Mouse (Mus musculus) cortical plate, adult 2 months (tissue): Measurements from ENCODE around the gene Zfp811.

ENCODE experiments used
- CTCF ChIP-seq: fragments of 200-500 bp; IDR thresholded peaks from 2 replicates; pipeline ENCODE4 v1.5.1; 2011; ENCODE audit warnings: mild to moderate bottlenecking, control low read depth, low read length; ENCODE audit not compliant: insufficient read depth; ENCODE audit errors: extremely low read depth
- POLR2A ChIP-seq: fragments of 200-500 bp; IDR thresholded peaks from 2 replicates; pipeline ENCODE4 v1.6.1; 2011; ENCODE audit warnings: mild to moderate bottlenecking, low read length, control low read depth; ENCODE audit not compliant: insufficient read depth; ENCODE audit errors: extremely low read depth

DNA sequence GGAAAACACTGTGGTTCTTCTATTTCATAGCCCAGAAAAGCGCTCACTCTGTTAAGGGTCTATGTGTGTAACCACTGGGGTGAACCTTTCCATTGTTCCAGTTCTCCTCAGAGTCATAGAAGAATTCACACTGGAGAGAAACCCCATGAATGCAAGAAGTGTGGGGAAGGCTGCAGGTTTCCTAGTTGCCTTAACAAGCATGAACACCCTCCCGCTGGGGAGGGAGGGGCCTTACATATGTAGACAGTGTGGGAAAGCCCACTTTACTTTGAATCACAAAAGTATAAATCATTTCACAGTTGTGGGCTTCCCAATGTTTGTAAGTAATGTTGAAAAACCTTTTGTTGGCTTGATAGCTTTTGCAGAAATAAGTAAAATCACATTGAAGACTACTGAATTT lies 31.7 kb upstream of the Zfp811 start:
- TF ChIP-seq CTCF, result no peak
- TF ChIP-seq POLR2A, result no peak
